Mouse (Mus musculus) heart, adult 11 months (tissue): Measurements from ENCODE around the gene Ddr1.

Experiments
- DNase-seq: peaks from one replicate; pipeline ENCODE4 v3.0.0; 2022

Gene Ddr1

GRCm38 (mm10) chr17:35691811-35692210 lies 12.6 kb downstream of the Ddr1 start:
- no peak for DNase-seq

- DNase-seq: no peak
These were observed 14.3 kb downstream of the Ddr1 start for GRCm38 (mm10) chr17:35689936-35690645.

- DNase-seq: no peak
These were observed 15.9 kb downstream of the Ddr1 start for GRCm38 (mm10) chr17:35688347-35689175.

GRCm38 (mm10) chr17:35685061-35685460 lies 19.4 kb downstream of the Ddr1 start:
- no peak for DNase-seq

- DNase-seq: peak; percentile 87
These were observed 22.4 kb downstream of the Ddr1 start for GRCm38 (mm10) chr17:35681986-35682385.

GRCm38 (mm10) chr17:35680591-35680990 lies 23.8 kb downstream of the Ddr1 start:
- peak; percentile 86 for DNase-seq

- peak; percentile 99 for DNase-seq
These were observed 30.9 kb downstream of the Ddr1 start, which contains the start of gene Gtf2h4 for GRCm38 (mm10) chr17:35673416-35674035. Gene Gtf2h4 (minus strand): TSS chr17:35673739.

- no peak for DNase-seq
These were observed 31.9 kb downstream of the Ddr1 start for GRCm38 (mm10) chr17:35672527-35672926.

- DNase-seq: no peak
These were observed 32.6 kb downstream of the Ddr1 start for GRCm38 (mm10) chr17:35671846-35672245.

- no peak for DNase-seq
These were observed 34.7 kb downstream of the Ddr1 start for GRCm38 (mm10) chr17:35669731-35670130.

GRCm38 (mm10) chr17:35667334-35668065 lies 36.9 kb downstream of the Ddr1 start, which contains the start of gene Vars2:
Gene Vars2 (minus strand): TSS chr17:35667592.
- DNase-seq: peak; percentile 100

- no peak for DNase-seq
These were observed 37.6 kb downstream of the Ddr1 start for GRCm38 (mm10) chr17:35666851-35667256.

- no peak for DNase-seq
These were observed 38.4 kb downstream of the Ddr1 start for GRCm38 (mm10) chr17:35665957-35666515.

GRCm38 (mm10) chr17:35653086-35653485 lies 51.3 kb downstream of the Ddr1 start:
- no peak for DNase-seq

- no peak for DNase-seq
These were observed 55.0 kb downstream of the Ddr1 start for GRCm38 (mm10) chr17:35649429-35649828.

- no peak for DNase-seq
These were observed 60.7 kb downstream of the Ddr1 start, which contains the start of gene Mucl3 for GRCm38 (mm10) chr17:35643609-35644236. Gene Mucl3 (minus strand): TSS chr17:35643695.

GRCm38 (mm10) chr17:35639352-35639751 lies 65.1 kb downstream of the Ddr1 start:
- peak; percentile 90 for DNase-seq

GRCm38 (mm10) chr17:35638475-35639190 lies 65.8 kb downstream of the Ddr1 start:
- DNase-seq: peak; percentile 98

GRCm38 (mm10) chr17:35636363-35636762 lies 68.1 kb downstream of the Ddr1 start:
- DNase-seq: no peak

- DNase-seq: peak; percentile 94
These were observed 68.7 kb downstream of the Ddr1 start for GRCm38 (mm10) chr17:35635699-35636111.

GRCm38 (mm10) chr17:35635202-35635601 lies 69.2 kb downstream of the Ddr1 start:
- DNase-seq: peak; percentile 71
